Mouse (Mus musculus) monocyte, adult 5-6 weeks (primary cell): ENCODE data around the gene Ostc. TPM values are rescaled to one million over a fixed set of nuclear protein-coding genes. Genes with fewer than 3 reads are reported as not detected.

Experiments used
- ATAC-seq: fragments of 153-309, 156-312 bp; replicated peaks from 2 replicates; pipeline ENCODE4 v1.8.0; 2017; ENCODE audit warnings: mild to moderate bottlenecking; ENCODE audit not compliant: low TSS enrichment, insufficient number of reproducible peaks, severe bottlenecking, poor library complexity, low FRiP score
- total RNA-seq: library from RNA; stranded (forward); fragments of 200-1000, 200-491, 200-594 nt; gene quantifications from 3 replicates; pipeline ENCODE4 v1.2.3, GENCODE M21; 2017

The Ostc gene
- 102 to 107 TPM (median 105 TPM) in 3 replicates for total RNA-seq

- ATAC-seq: peak; percentile 96
These were observed at the start of gene Ostc for GRCm38 (mm10) chr3:130708967-130709924. Ostc (minus strand) TSS chr3:130709444.

- no peak for ATAC-seq
These were observed 49.1 kb upstream of the Ostc start for GRCm38 (mm10) chr3:130758157-130758841.

- no peak for ATAC-seq
These were observed 48.0 kb upstream of the Ostc start for GRCm38 (mm10) chr3:130757117-130757852.

- no peak for ATAC-seq
These were observed 40.0 kb upstream of the Ostc start for GRCm38 (mm10) chr3:130749206-130749605.

GRCm38 (mm10) chr3:130746673-130747619, 37.7 kb upstream of the Ostc start:
- no peak for ATAC-seq

GRCm38 (mm10) chr3:130737652-130738361, 28.6 kb upstream of the Ostc start:
- no peak for ATAC-seq

- ATAC-seq: no peak
These were observed 27.5 kb upstream of the Ostc start for GRCm38 (mm10) chr3:130736758-130737157.

GRCm38 (mm10) chr3:130730189-130730653, 21.0 kb upstream of the Ostc start, which contains the start of gene Rpl34:
Rpl34 (minus strand) TSS chr3:130730398.
- peak; percentile 93 for ATAC-seq

GRCm38 (mm10) chr3:130729472-130730188, 20.4 kb upstream of the Ostc start:
- ATAC-seq: 0 out of 2 replicates have a peak, but pooled peaks have one; percentile 18

GRCm38 (mm10) chr3:130727676-130728075, 18.4 kb upstream of the Ostc start:
- ATAC-seq: no peak

GRCm38 (mm10) chr3:130727036-130727435, 17.8 kb upstream of the Ostc start:
- no peak for ATAC-seq

- ATAC-seq: no peak
These were observed 16.5 kb upstream of the Ostc start for GRCm38 (mm10) chr3:130725718-130726117.

GRCm38 (mm10) chr3:130722733-130723478, 13.7 kb upstream of the Ostc start:
- no peak for ATAC-seq

GRCm38 (mm10) chr3:130720225-130720624, 11.0 kb upstream of the Ostc start:
- ATAC-seq: no peak

- no peak for ATAC-seq
These were observed 9.6 kb upstream of the Ostc start for GRCm38 (mm10) chr3:130718871-130719270.

GRCm38 (mm10) chr3:130716555-130716954, 7.3 kb upstream of the Ostc start:
- ATAC-seq: no peak
